Mouse (Mus musculus) megakaryocyte, embryonic 14.5 days (primary cell): ENCODE data around the gene Ppp2r2c.

ENCODE experiments used
- FLI1 ChIP-seq: IDR thresholded peaks from 2 replicates; pipeline ENCODE4 v1.6.1; 2012; ENCODE audit warnings: low read length, inconsistent platforms, mixed read lengths
- GATA1 ChIP-seq: IDR thresholded peaks from 3 replicates; pipeline ENCODE4 v1.6.1; 2012; ENCODE audit warnings: mixed read lengths, low read length, inconsistent platforms, borderline replicate concordance

DNA sequence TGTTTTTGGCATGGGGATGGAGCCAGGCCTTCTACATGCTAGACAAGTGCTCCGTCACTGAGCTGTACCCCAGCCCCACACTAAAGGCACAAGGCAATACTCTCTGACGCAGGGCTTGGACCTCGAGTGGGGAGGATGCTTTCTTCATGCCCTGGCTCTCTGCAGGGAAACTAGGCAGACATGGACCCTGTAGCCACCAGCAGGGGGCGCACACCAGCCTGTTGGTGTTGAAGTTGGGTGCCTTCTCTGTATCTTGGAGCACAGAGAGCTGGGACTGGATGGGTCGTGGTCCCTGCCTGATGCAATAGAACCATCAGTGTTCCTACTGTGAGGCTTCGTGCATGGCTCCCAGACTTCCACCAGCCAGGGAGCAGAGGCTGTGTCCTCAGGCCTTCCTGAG, 48.2 kb upstream of the Ppp2r2c start:
- no peak for TF ChIP-seq GATA1
- TF ChIP-seq FLI1, result no peak
